28 mouse cellular contexts compared by ENCODE assay signal in genomic region chr7:138357475-138357874, GRCm38 (mm10). TPM values are rescaled to one million over a fixed set of nuclear protein-coding genes. Genes with fewer than 3 reads are reported as not detected.
DNase-seq lines count a peak whose midpoint lies in the region; ATAC-seq and TF ChIP-seq lines count a peak whose summit lies in the region.
"Had no signal": no experiment of that assay in that cellular context is flagged by ENCODE, and none has a peak within 500 bp of the region (broad histone marks: within the 10 kb centered on the region; RNA-seq: fewer than 3 reads in every experiment).

No protein-coding gene starts in this region.

- ATAC-seq in kidney, embryonic 16.5 days (ENCODE audit: low FRiP score, low TSS enrichment), result no peak
- no peak for ATAC-seq in neural tube, embryonic 15.5 days (ENCODE audit: low FRiP score)
- ATAC-seq: CD4-positive, CD25-positive, alpha-beta regulatory T cell, adult 4 months; forebrain, embryonic 14.5 days; forebrain, postnatal 0 days had no signal

- H3K27me3 ChIP-seq in kidney, embryonic 16.5 days (ENCODE audit: insufficient read depth, low read length), result no peaks in the 10 kb centered on the region
- no peaks in the 10 kb centered on the region for H3K27me3 ChIP-seq in neural tube, embryonic 15.5 days (replicated peaks)
- H3K27me3 ChIP-seq in myocyte (ENCODE audit: control insufficient read depth, insufficient read depth, insufficient read length), result no peaks in the 10 kb centered on the region
- H3K27me3 ChIP-seq: embryonic facial prominence, embryonic 15.5 days; hindbrain, embryonic 12.5 days had no signal

- DNase-seq in kidney, adult 18-20 months, result no peak
- peak; percentile 19 for DNase-seq in layer of hippocampus, adult 9-11 months
- no peak for DNase-seq in layer of hippocampus, adult 2 months (ENCODE audit: low spot score in 2 of 2)
- no peak for DNase-seq in neural tube, embryonic 10.5 days (ENCODE audit: extremely low spot score, low spot score)
- DNase-seq in left cerebral cortex, adult 18-20 months (ENCODE audit: low spot score in 2 of 2), result no peak
- DNase-seq: adrenal gland, adult 2 months; adrenal gland, postnatal 14 days; cerebellum, adult 11-12 months; cerebellum, adult 8-10 months; cerebellum, postnatal 36 days; forebrain, postnatal 0 days; gastrocnemius, adult 2 months; gastrocnemius, postnatal 14 days; heart, adult 11 months had no signal

- H3K4me3 ChIP-seq in kidney, embryonic 16.5 days (ENCODE audit: low read length), result no peak overlapping the region
- H3K4me3 ChIP-seq in layer of hippocampus, adult 2 months, result no peak overlapping the region
- no peak overlapping the region for H3K4me3 ChIP-seq in neural tube, embryonic 15.5 days (replicated peaks)
- H3K4me3 ChIP-seq in myocyte, result no peak overlapping the region
- H3K4me3 ChIP-seq: embryonic facial prominence, embryonic 15.5 days; gastrocnemius, adult 2 months; hindbrain, embryonic 12.5 days had no signal

- H3K27ac ChIP-seq in kidney, embryonic 16.5 days (ENCODE audit: low read length), result 0 out of 2 replicates have a peak overlapping the region, but pooled peaks have one; percentile 4
- H3K27ac ChIP-seq in layer of hippocampus, adult 2 months, result no peak overlapping the region
- 0 out of 2 replicates have a peak overlapping the region, but pooled peaks have one; percentile 18 for H3K27ac ChIP-seq in neural tube, embryonic 15.5 days (replicated peaks)
- H3K27ac ChIP-seq: embryonic facial prominence, embryonic 15.5 days; gastrocnemius, adult 2 months; hindbrain, embryonic 12.5 days had no signal

- no peaks in the 10 kb centered on the region for H3K36me3 ChIP-seq in kidney, embryonic 16.5 days (ENCODE audit: insufficient read depth, low read length)
- H3K36me3 ChIP-seq in neural tube, embryonic 15.5 days, result no peaks in the 10 kb centered on the region
- no peaks in the 10 kb centered on the region for H3K36me3 ChIP-seq in myocyte (ENCODE audit: control insufficient read depth, insufficient read depth)
- H3K36me3 ChIP-seq: embryonic facial prominence, embryonic 15.5 days; hindbrain, embryonic 12.5 days had no signal

- no peak overlapping the region for H3K9ac ChIP-seq in kidney, embryonic 16.5 days (replicated peaks; ENCODE audit: low read length)
- no peak overlapping the region for H3K9ac ChIP-seq in neural tube, embryonic 15.5 days (replicated peaks)
- H3K9ac ChIP-seq: embryonic facial prominence, embryonic 15.5 days; forebrain, postnatal 0 days; hindbrain, embryonic 12.5 days had no signal

- WGBS in kidney, embryonic 16.5 days, result 67% methylated on average over 8 of the region's 8 CpGs
- WGBS in neural tube, embryonic 15.5 days, result 66% methylated on average over 8 of the region's 8 CpGs

- no peak for TF ChIP-seq CTCF in layer of hippocampus, adult 2 months (conservative IDR thresholded peaks at IDR 0.05)

- no peaks in the 10 kb centered on the region for H3K9me3 ChIP-seq in kidney, embryonic 16.5 days (ENCODE audit: low read length)
- H3K9me3 ChIP-seq in neural tube, embryonic 15.5 days (replicated peaks), result no peaks in the 10 kb centered on the region
- H3K9me3 ChIP-seq: embryonic facial prominence, embryonic 15.5 days; hindbrain, embryonic 12.5 days had no signal

- H3ac ChIP-seq in myocyte (ENCODE audit: control insufficient read depth, insufficient read length), result no peak overlapping the region

- no peak overlapping the region for H3K4me2 ChIP-seq in kidney, embryonic 16.5 days (replicated peaks; ENCODE audit: low read depth, low read length)
- no peak overlapping the region for H3K4me2 ChIP-seq in neural tube, embryonic 15.5 days
- H3K4me2 ChIP-seq in myocyte (ENCODE audit: low read depth), result no peak overlapping the region
- H3K4me2 ChIP-seq: embryonic facial prominence, embryonic 15.5 days; heart, embryonic 11.5 days; hindbrain, embryonic 12.5 days had no signal

- H3K4me1 ChIP-seq in kidney, embryonic 16.5 days (ENCODE audit: insufficient read depth, low read length), result no peaks in the 10 kb centered on the region; the same call in 1 of the 2 replicates
- peaks cover 11% of the 10 kb centered on the region for H3K4me1 ChIP-seq in neural tube, embryonic 15.5 days

- no peaks in the 10 kb centered on the region for H3K79me2 ChIP-seq in myocyte (ENCODE audit: control insufficient read depth, insufficient read depth)

- TF ChIP-seq POLR2A in myocyte (IDR thresholded peaks at IDR 0.05; ENCODE audit: insufficient read length, low read depth), result no peak

TF ChIP-seq in myocyte, 11 proteins besides CTCF, POLR2A, EP300 and RAD21:
- TF ChIP-seq MYOD1 (IDR thresholded peaks at IDR 0.05; ENCODE audit: control insufficient read depth in 1 of 3, insufficient read length in 2 of 3, low read depth in 2 of 3) (peak in 1 of 3 experiments; percentile 57), CEBPB (IDR thresholded peaks at IDR 0.05; ENCODE audit: insufficient read depth, poor library complexity, severe bottlenecking) (no peak), TCF12 (IDR thresholded peaks at IDR 0.05; ENCODE audit: insufficient read depth, poor library complexity, severe bottlenecking) (peak; percentile 36), MAX (IDR thresholded peaks at IDR 0.05; ENCODE audit: low read depth) (no peak), REST (IDR thresholded peaks at IDR 0.05; ENCODE audit: insufficient read depth, insufficient read length) (no peak), POLR2AphosphoS2 (IDR thresholded peaks at IDR 0.05; ENCODE audit: insufficient read length, low read depth) (no peak), TCF3 (IDR thresholded peaks at IDR 0.05; ENCODE audit: insufficient read length, low read depth) (no peak), E2F4 (IDR thresholded peaks at IDR 0.05; ENCODE audit: insufficient read depth) (no peak), USF1 (IDR thresholded peaks at IDR 0.05; ENCODE audit: low read depth) (no peak), SRF (IDR thresholded peaks at IDR 0.05; ENCODE audit: control insufficient read depth, insufficient read length, low read depth) (no peak), MYOG (IDR thresholded peaks at IDR 0.05; ENCODE audit: control insufficient read depth in 1 of 3, insufficient read depth in 1 of 3, insufficient read length in 2 of 3, low read depth in 2 of 3) (peak in 1 of 3 experiments; percentile 72)

RNA-seq across cellular contexts. Expression of gene Tcerg1l, which starts 40.1 kb away (rescaled TPM):
- 1.2 and 1.8 TPM in 2 replicates for polyA plus RNA-seq in kidney, embryonic 16.5 days (2015; fragmentation: Nextera tagmentation; extraction: Ambion mirVana)
- total RNA-seq in layer of hippocampus, adult 2 months (2021), result 10 to 100 TPM in 1 of 2 experiments, 1 to 10 TPM in 1; 9.7 to 11.4 TPM
- 36.2 and 47.5 TPM in 2 replicates for polyA plus RNA-seq in neural tube, embryonic 15.5 days (2015; fragmentation: Nextera tagmentation; extraction: Ambion mirVana)
- not detected for polyA plus RNA-seq in myocyte (2012; fragmentation: generic; extraction: Trizol)
- total RNA-seq in left cerebral cortex, adult 18-20 months (2021), result 10 to 100 TPM; 11.3 TPM
- total RNA-seq: gastrocnemius, adult 2 months; gastrocnemius, postnatal 14 days; heart, adult 8-10 months; heart, postnatal 25 days; hematopoietic stem cell, adult 5-6 weeks; MEL had no signal
- polyA plus RNA-seq: C2C12; CD4-positive, CD25-positive, alpha-beta regulatory T cell, adult 4 months; heart, postnatal 0 days had no signal

Comparison
In these comparisons a context has a peak if more than half of its experiments do, and no peak if none do; other contexts are left out.
1. RNA of gene Tcerg1l, which starts 40.1 kb away (polyA plus RNA-seq): 36.2 to 47.5 TPM in neural tube, embryonic 15.5 days; 1.2 to 1.8 TPM in kidney, embryonic 16.5 days and not detected in myocyte (single experiment); every median in the first group is over 10 times any median in the second.